Mouse (Mus musculus) testis, adult 2 months (tissue): ENCODE data around the gene Dzip3. TPM values are rescaled to one million over a fixed set of nuclear protein-coding genes. Genes with fewer than 3 reads are reported as not detected.

Source experiments
- H3K27ac ChIP-seq: fragments of 200-500 bp; 2 replicates; pipeline ENCODE4 v1.5.1; 2012; ENCODE audit warnings: low read depth, low read length; ENCODE audit not compliant: control insufficient read depth, insufficient read depth
- H3K27me3 ChIP-seq: fragments of 200-500 bp; 2 replicates; pipeline ENCODE4 v1.6.1; 2012; ENCODE audit warnings: mild to moderate bottlenecking, low read length, moderate library complexity; ENCODE audit not compliant: control insufficient read depth, insufficient read depth
- H3K36me3 ChIP-seq: fragments of 200-500 bp; 2 replicates; pipeline ENCODE4 v1.6.1; 2012; ENCODE audit warnings: mild to moderate bottlenecking, low read length; ENCODE audit not compliant: control insufficient read depth, insufficient read depth
- H3K4me1 ChIP-seq: fragments of 200-500 bp; 2 replicates; pipeline ENCODE4 v1.6.1; 2012; ENCODE audit warnings: low read length; ENCODE audit not compliant: control insufficient read depth, insufficient read depth
- H3K4me3 ChIP-seq: fragments of 200-500 bp; 2 replicates; pipeline ENCODE4 v1.5.1; 2012; ENCODE audit warnings: low read depth, mild to moderate bottlenecking, low read length, moderate library complexity, mixed read lengths; ENCODE audit not compliant: control insufficient read depth
- CTCF ChIP-seq: fragments of 200-500 bp; IDR thresholded peaks from 2 replicates; pipeline ENCODE4 v1.5.1; 2012; ENCODE audit warnings: low read depth, mild to moderate bottlenecking, inconsistent platforms, low read length, moderate library complexity; ENCODE audit not compliant: control insufficient read depth, insufficient read depth, insufficient replicate concordance
- POLR2A ChIP-seq: fragments of 200-500 bp; IDR thresholded peaks from 2 replicates; pipeline ENCODE4 v1.6.1; 2012; ENCODE audit warnings: low read depth, mild to moderate bottlenecking, inconsistent platforms, low read length, moderate library complexity; ENCODE audit not compliant: control insufficient read depth
- polyA plus RNA-seq: library from polyadenylated mRNA; depleted of rRNA; stranded (reverse); fragments of >200 nt; gene quantifications from 2 replicates; pipeline ENCODE4 v1.2.3, GENCODE M21; 2012; rRNA removed

Dzip3 gene
- polyA plus RNA-seq, result 4.7 and 6.2 TPM in 2 replicates

DNA sequence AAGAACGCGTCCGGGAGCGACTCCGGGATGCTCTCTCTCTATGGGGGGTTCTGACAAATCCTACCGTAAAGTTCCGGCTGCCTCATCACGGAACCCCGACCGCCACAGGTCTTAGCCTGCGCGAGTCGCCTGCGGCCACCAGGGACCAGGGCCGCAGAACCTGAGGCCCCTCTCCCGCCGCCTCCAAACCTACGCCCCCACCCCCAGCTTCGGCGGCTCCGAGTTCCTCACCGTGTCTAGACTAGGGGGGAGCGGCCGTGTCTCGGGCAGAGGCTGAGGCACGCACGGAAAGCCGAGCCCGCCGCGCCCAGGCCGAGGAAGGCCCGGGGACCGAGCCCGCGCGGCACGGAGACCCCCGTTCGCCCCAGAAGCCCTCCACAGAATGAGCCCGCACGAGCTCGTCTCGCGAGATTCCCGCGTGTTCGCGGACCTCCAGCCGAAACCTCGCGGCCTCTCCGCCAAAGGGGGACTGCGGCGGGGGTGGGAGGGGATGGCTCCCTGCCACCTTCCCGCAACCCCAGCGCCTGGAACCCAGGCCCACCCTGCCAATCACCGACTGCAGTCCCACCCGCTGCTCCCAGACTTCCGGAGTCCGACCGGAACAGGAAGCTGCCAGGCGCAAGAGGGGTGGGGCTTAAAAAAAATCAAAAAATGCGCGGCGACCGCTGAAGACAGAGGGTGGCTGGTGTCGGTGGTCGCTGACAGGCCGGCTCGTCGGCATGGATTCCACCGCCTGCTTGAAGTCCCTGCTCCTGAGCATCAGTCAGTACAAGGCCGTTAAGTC, at the start of gene Dzip3, which contains the start of gene Cip2a:
Dzip3 (minus strand) TSS at position 607 of the 784 bp plus-strand sequence.
Cip2a (plus strand) TSS at position 627 of the 784 bp plus-strand sequence.
- Histone ChIP-seq H3K27ac (peak within 1 kb of the TSS; percentile 67), H3K27me3 (no peaks in the 10 kb centered on the region), H3K36me3 (no peaks in the 10 kb centered on the region), H3K4me1 (no peaks in the 10 kb centered on the region), H3K4me3 (peak within 1 kb of the TSS; percentile 95)
- TF ChIP-seq POLR2A, result peak; percentile 3; the same call in 1 of the 2 replicates
- no peak for TF ChIP-seq CTCF

DNA sequence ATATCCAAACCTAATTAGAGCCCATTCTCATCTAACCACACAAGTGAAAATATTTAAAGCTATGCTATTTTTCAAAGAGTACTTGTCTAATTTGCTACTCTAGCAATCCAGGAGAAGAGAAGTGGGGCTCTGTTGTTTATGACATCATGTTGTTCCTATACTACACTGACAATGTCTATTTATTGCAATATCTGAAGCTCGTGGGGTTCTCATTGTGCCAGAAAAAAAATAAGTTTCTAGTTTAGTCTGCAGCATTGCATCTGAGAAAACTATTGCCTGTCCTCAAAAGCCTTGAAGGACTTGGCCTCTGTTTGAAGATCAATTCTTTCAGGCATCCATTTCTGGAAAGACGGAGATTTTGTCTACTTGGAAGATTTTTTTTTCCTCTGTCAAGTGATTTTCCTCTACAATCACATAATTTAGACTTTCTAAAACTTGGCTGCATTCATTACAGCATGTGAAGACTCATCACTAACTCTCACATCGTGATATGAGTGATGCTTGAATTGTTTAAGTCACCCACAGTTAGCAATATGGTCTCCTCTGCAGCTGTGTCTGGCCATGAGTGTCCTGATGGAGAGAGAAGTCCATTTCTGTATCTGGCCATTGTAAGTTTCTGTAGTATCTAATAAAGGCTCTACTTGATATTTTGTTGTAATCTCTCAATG, 46.7 kb upstream of the Dzip3 start:
- Histone ChIP-seq H3K36me3 (no peaks in the 10 kb centered on the region), H3K27ac (no peak overlapping the region)
- no peak for TF ChIP-seq POLR2A
- no peak for TF ChIP-seq CTCF

DNA sequence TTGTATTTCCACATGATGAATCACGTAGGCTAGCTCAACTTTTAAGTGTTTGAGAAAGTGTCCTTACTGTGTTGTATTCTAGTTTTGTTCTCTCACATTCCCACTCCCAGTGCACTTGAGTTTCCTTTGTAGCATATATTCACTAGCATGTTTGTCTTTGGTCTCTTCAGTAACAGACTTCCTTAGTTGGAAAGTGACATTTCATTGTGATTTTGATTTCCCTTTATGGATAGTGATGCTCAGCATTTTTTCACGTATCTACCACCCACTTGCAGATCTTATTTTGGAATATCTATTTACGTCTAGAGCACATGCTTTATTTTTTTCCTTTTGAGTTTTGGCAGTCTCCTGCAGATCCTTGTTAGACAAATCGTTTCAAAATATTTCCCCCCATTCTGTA, 43.8 kb upstream of the Dzip3 start:
- no peaks in the 10 kb centered on the region for H3K4me1 ChIP-seq
- no peaks in the 10 kb centered on the region for H3K27me3 ChIP-seq
- H3K27ac ChIP-seq, result no peak overlapping the region
- TF ChIP-seq POLR2A (no peak), CTCF (no peak)
- no peaks in the 10 kb centered on the region for H3K36me3 ChIP-seq
- H3K4me3 ChIP-seq, result no peak overlapping the region

More for the DNA sequence above, 46.7 kb upstream of the Dzip3 start:
- no peaks in the 10 kb centered on the region for H3K4me1 ChIP-seq
- no peak overlapping the region for H3K4me3 ChIP-seq
- no peaks in the 10 kb centered on the region for H3K27me3 ChIP-seq

DNA sequence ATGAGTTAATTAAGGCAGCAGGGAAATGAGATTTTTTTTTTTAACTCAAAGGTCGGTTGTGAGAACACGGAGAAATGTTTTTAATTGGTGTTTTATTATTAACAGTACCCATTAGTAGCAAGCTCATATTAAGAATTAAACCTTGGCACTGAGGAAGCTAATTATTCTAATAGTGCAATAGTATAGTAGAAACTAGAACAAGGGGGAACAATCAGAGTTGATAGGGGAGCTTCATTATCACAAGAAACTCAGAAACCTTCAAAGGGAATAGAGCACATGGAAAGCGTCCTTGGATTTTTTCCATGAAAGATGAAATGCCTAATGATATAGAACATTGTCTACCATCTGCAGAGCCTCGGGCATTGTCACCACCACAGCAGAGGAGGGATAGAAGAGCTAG, 41.9 kb upstream of the Dzip3 start:
- Histone ChIP-seq H3K4me3 (no peak overlapping the region), H3K36me3 (no peaks in the 10 kb centered on the region), H3K27ac (no peak overlapping the region), H3K27me3 (no peaks in the 10 kb centered on the region), H3K4me1 (no peaks in the 10 kb centered on the region)
- no peak for TF ChIP-seq POLR2A
- TF ChIP-seq CTCF, result no peak

DNA sequence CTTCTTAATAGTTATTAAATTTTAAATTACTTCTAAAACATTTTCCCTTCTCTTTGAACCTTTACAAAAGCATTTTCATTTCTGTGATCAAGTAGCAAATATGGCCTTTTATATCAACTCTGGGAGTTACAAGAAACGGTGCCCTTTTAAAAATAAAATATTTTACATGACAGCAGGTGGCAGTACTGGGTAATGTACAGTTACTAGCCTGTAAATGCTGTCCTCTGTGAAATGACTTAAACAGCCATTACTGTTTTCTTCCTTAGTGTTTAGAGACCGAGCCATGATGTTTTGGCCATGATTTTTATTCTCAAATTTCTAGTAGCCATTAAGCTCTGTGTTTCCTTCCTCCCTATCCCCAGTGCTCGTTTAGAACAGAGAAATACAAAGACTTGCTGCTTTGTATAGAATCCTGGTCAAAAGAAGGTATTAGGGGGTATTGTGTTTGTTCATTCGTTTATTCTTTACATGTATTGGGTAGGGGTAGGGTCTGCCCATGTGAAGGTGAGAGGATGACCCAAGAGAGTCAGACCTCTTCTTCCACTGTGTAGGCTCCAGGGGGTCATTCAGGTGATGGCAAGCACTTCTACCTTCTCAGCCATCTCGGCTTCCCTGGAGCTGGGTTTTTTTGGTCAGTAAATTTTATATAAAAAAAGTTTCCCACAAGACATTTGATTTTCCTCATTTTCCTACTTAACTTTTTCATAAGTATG, 22.8 kb upstream of the Dzip3 start:
- TF ChIP-seq POLR2A (no peak), CTCF (no peak)
- no peaks in the 10 kb centered on the region; the same call in 1 of the 2 replicates for H3K36me3 ChIP-seq

DNA sequence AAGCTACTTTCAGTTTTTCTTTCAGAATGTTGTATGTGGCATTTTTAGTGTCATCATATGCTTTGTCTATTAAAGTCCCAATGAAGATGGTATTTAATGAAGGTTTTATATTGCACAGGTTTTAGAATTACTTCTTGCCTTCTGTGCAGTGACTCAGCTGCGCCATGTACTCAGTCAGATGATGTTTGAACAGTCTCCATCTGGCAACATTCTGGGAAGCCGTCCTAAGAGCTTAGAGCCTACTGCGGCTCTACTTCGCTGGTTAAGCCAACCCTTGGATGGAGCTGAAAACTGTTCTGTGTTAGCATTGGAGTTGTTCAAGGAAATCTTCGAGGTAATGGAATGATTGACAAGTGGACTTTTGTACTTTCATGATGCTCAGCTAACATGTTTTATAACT, 10.2 kb upstream of the Dzip3 start:
- Histone ChIP-seq H3K27ac (no peak overlapping the region), H3K4me1 (no peaks in the 10 kb centered on the region), H3K27me3 (no peaks in the 10 kb centered on the region), H3K4me3 (no peak overlapping the region), H3K36me3 (peaks cover 2% of the 10 kb centered on the region)
- TF ChIP-seq POLR2A (no peak), CTCF (no peak)

More for the DNA sequence above, 22.8 kb upstream of the Dzip3 start:
- H3K27ac ChIP-seq, result no peak overlapping the region
- H3K27me3 ChIP-seq, result no peaks in the 10 kb centered on the region
- H3K4me3 ChIP-seq, result no peak overlapping the region
- H3K4me1 ChIP-seq, result no peaks in the 10 kb centered on the region

DNA sequence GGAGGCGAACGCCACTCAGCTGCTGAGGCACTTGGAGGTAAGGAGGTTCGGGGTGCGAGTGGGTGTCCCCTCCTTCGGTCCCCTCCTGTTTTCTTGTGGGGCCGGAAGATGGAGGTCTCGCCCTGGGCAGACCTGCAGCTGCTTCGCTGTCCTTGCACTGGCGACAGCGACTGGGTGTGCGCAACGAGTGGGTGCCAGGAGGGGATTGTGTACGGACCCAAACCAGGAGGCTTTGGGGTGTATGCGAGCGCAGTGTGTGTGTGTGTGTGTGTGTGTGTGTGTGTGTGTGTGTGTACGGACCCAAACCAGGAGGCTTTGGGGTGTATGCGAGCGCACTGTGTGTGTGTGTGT, 353 bp upstream of the Dzip3 start:
- Histone ChIP-seq H3K4me1 (no peaks in the 10 kb centered on the region), H3K27me3 (no peaks in the 10 kb centered on the region), H3K4me3 (peak overlapping the region; percentile 95), H3K36me3 (no peaks in the 10 kb centered on the region), H3K27ac (peak overlapping the region; percentile 58; the same call in 1 of the 2 replicates)
- TF ChIP-seq POLR2A (no peak), CTCF (no peak)

DNA sequence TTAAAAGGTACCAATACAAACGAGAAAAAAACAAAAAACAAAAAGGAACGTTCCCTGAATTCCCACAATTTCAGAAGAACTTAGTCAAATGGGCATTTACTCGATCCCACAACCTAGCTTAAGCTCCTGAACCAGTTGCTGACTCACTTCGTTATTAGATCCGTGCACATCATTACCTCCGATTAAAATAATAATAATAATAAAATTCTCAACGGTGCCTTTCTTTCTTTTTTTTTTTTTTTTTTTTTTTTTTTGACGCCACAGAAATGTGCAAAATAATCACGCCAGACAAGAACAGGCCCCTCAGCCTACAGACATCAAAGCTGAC, 770 bp downstream of the Dzip3 start:
- TF ChIP-seq POLR2A (no peak), CTCF (no peak)
- Histone ChIP-seq H3K27ac (peak overlapping the region; percentile 67), H3K36me3 (no peaks in the 10 kb centered on the region), H3K4me1 (no peaks in the 10 kb centered on the region), H3K27me3 (no peaks in the 10 kb centered on the region), H3K4me3 (peak overlapping the region; percentile 95)
